Mouse (Mus musculus): ENCODE results near the gene Fyco1. TPM values are rescaled to one million over a fixed set of nuclear protein-coding genes. Genes with fewer than 3 reads are reported as not detected.

Fyco1 gene
- total RNA-seq (2021): 100 to 1,000 TPM; 273 to 277 TPM

DNA sequence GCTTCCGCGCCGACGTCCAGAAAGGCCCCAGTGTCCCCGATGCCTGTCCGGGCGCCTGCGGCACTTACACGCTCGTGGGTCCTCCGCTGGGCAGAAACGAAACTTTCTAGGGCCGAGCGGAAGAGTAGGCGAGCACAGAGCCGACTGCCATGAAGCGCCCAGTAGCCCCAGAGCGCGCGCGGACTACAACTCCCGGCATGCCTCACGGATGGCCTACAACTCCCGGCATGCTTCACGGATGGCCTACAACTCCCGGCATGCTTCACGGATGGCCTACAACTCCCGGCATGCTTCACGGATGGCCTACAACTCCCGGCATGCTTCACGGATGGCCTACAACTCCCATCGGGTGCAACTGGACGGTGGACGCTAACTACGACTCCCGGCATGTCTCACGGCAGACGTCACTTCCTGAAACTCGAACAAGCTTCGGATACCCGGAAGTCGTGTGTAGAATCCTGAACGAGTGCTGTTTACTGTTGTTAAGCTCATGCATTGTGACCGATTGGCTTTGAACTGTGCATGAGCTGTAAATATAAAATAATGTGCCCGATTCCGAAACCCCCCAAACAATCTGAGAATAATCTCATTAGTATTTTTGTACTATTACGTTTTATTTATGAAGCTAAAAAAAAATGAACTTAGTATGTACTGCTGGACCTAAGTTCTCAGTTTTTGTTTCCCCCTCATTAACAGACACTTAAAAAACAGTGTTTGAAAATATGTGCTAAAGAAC lies at the start of gene Fyco1:
TSS of gene Fyco1 (minus strand) at position 187 of the 736 bp plus-strand sequence.
- intact Hi-C loops (cut with DNase I): no loop called here

DNA sequence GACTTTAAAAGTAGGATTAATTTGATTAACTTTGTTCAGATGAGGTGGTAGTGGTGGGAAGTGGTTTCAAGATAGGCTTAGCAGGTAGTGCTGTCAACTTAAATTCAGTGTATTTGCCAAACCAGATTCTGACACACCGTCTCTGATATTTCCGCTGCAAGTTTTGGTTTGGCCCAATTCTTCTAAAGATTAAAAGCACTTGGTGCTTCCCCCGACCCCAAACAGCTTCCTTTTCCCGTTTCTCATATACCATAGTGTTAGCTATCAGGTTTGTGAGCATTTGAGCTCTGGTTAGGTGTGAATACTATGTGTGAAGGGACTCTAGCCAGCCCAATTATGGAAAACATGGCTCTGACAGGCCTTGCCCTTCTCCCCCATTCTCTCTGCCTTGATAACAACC lies 20.4 kb upstream of the Fyco1 start:
- DNase-seq: no peak
- intact Hi-C loops (cut with DNase I): no loop called here

More for the DNA sequence above, at the start of gene Fyco1:
- peak; percentile 93 for DNase-seq

DNA sequence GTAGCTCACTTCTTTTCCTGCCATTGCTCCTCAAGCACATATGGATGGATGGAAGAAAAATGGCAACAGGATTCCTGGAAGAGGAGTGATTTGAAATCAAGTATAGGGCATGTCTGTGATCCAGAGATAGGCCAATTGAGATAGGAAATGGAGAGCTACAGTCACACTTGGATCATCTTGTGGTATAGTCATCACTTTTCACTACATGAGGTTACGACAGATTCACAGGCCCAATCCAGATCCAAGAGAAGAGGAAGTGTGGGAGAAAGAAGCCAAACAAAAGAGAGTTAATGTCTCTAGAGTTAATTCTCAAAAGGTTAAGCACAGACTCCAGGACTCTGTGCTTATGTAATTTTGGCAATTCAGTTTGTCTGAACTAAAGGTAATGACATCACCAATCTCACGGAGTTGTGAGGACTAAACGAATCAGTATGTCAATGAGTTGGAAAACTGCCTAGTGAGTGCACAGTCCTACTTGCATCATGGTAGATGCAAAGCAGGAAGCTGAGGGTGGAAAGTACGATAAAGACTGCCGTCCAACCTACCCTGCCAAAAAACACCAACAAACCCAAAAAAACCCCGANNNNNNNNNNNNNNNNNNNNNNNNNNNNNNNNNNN lies 17.6 kb upstream of the Fyco1 start:
- DNase-seq: no peak
- intact Hi-C loops (cut with DNase I): no loop called here

DNA sequence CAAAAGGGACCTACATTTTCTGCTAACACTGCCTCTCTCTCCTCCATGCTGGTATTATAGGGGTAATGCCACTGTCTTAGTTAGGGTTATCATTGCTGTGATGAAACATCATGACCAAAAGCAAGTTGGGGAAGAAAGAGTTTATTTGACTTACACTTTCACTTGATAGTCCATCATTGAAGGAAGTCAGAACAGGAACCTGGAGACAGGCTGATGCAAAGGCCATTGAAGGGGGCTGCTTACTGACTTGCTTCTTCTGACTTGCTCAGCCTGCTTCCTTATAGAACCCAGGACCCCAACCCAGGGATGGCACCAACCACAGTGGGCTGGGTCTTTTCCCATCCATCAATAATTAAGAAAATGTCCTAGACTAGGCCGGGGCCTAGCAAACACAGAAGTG lies 11.9 kb upstream of the Fyco1 start:
- DNase-seq: no peak
- intact Hi-C loops (cut with DNase I): no loop called here

DNA sequence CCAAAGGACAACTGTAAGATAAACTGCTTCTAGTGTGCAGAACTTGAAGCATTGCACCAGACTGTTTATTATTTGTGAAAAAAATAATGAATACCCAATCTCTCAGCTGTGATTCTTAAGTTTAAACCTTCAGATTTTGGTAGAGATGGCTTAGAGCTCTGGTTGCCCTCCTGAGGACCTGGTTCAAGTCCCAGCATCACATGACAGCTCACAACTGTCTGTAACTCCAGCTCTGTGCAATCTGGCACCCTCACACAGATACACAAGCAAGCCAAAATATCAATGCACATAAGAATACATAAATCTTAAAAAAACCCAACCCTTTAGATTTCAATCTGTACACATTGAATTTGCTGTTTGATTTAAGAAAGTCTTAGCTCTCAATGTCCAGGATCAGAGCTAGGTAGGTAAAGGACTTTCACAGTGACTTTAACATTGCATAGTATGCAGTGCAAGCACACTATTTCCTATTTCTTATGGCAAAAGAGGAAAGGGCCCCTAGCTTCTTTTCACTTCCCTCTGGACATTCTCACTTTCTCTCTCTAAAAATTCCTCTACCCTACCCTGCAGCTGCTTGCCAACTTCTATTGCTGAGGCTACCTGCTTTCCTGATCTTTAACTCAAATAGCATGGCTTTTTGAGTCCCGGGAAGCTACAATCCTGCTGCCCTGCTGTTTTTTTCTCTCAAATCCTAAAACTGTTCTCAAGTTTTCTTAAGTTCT lies 11.4 kb upstream of the Fyco1 start:
- DNase-seq: no peak
- intact Hi-C loops (cut with DNase I): no loop called here

DNA sequence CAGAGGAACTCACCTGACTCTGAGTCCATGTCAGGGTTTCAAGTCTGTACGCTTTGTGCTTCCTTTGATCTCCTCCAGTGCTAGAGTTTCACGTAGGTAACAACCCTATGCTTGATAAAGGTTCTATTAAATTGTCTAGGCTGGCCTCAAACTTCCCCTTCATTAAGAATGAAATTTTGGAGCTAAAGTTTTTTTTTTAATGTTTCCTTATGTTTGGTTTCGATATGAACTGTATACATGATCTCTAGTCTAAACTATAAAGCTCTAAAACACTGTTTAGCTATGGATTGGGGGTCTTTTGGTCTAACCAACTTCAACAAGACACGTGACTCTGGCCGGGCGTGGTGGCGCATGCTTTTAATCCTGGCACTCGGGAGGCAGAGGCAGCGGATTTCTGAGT lies 10.2 kb upstream of the Fyco1 start, which contains the start of gene Xcr1:
TSS of gene Xcr1 (minus strand) at position 101 of the 400 bp plus-strand sequence.
- intact Hi-C loops (cut with DNase I): no loop called here
- DNase-seq: no peak

DNA sequence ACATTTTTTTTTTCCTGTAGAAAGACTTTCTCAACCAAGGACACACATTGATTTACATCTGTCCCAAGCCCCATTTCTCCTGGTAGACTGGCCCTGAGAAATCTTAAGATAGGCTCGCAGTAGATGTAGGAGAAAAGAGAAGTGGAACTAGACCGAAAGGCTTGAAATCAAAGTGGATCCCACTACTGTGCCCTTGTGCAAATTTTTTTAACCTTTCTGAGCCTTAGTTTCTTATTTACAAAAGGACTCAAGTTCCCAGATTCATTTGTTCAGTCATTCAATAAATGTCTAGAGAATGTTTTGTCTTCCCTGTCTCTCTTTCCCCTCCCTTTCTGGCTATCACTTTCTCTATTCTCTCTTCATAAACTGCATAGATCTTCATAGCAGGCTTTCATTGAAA lies 5.1 kb upstream of the Fyco1 start:
- intact Hi-C loops (cut with DNase I): no loop called here
- DNase-seq: no peak

DNA sequence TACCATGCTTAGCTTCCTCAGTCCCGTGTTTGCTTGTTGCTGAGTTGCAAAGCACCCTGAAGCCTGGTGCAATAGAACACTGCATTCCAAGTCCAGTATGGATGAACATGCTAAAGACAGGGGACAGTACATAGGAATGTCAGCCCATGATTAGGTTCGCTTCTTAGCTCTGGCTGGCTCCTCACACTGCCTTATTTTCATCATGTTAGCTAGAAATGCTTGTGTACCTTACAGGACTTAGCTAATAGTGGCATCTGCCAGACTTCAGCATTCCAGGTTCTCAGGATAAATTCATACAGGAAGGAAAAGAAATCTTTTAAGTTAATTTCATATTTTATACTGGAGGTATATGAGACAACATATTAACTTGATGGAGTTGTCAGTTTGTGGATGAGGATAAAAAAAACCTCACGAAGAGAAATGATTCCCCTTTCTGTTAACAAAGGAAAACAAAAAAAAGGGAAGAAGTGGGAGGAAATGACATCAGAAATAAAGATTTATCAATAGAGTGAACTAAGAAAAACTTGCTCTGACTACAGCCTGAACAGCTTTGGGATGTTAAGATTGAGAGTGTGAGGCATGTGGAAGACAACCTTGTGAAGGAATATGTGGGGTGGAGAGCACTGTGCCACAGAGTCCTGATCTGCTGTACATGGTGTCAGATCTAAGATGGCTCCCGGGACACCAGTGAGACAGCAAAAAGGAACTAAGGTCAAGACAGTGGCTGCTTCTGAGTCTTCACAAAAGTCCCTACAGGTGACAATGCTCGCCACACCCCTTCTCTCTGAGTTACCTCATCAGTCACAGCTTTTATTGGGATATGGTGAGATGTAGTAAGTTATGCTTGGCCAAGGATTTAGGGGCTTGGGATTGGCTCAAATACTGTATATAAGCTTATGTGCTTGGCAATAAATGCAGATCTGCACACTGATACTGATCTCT lies 1.0 kb upstream of the Fyco1 start:
- intact Hi-C loops (cut with DNase I): no loop called here
- DNase-seq: no peak

DNA sequence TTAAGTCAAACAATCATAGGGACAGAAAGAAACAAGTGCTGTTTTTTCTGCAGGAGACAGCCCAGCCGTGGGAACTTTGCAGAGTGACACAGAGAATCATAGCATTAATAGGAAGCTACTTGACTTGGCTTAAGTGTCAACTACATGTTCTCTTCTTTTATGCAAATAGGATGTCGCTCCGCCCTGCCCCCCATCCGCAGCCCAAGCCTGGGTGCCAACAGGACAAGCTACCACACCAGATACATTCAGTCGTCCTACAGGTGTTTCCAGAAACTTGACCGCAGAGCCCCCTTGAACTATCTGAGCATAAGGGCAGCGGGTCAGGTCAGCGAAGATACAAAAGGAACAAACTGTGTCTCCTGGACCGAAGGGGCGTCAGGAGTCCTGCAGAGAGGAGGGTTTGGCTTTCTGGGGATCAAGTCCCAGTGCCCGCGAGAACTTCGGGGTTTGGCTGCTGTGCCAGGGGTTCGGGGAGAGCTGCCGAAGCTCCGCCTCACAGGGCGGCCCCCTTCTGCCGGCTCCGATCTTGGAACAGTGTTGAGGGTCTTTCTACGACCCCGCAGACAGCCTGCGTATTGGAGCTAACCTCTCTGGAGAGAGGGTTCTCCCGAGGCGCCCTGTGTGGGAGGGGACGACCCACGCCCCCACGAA lies 512 bp downstream of the Fyco1 start:
- intact Hi-C loops (cut with DNase I): no loop called here
- peak in 1 of 2 experiments; percentile 62 for DNase-seq

DNA sequence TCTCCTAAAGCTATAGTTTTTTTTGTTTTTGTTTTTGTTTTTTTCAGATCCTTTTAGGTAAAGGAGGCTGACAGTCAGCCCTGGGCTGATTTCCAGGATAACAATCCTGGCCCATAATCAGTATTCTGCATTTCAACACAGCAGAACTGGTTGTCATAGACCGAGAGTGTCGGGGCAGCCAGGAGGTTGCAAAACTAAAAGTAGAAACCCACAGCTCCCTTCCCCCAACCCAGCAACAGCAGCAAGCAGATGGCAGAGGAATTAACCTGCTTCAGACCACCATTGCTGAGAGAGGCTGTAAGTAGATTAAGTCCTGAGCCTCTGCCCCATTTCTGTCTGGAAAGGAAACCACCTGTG lies 1.0 kb downstream of the Fyco1 start:
- intact Hi-C loops (cut with DNase I): no loop called here
- DNase-seq: peak; percentile 31 to 46

DNA sequence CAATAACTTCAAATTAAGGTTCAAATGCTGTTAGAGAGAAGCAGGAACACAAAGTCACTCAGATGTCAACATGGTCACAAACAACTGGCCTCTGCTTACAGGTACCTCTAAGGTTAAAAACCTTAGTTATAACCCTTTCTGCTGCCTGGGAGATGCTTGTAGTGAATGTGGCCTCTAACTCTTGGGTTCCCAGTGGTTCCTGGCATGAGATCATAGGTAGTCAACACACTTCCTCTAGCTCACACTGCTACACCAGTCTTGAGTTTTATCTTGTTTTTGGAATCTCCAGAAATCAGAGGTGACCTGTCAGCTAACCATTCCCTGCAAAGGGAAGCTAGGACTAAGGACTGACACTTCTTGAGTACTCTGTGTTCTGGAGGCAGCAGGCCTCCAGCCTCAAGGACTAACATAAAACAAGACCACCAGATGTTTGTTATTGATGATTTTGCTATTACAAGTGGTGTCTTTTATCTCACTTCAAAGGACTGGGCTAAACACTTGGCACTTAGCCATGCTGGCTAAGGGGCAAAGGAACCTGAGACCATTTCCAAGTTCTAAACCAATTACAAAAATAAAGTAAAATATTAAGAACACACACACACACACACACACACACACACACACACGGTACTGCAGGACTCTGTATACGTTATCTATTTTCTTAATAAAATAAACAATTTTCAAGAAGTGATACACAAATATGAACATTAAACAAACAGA lies 1.6 kb downstream of the Fyco1 start:
- intact Hi-C loops (cut with DNase I): loop anchor here (5.0 kb wide), 1 partner anchor 128 kb away; no protein-coding TSS in a partner anchor
- DNase-seq: peak in 1 of 2 experiments; percentile 19

DNA sequence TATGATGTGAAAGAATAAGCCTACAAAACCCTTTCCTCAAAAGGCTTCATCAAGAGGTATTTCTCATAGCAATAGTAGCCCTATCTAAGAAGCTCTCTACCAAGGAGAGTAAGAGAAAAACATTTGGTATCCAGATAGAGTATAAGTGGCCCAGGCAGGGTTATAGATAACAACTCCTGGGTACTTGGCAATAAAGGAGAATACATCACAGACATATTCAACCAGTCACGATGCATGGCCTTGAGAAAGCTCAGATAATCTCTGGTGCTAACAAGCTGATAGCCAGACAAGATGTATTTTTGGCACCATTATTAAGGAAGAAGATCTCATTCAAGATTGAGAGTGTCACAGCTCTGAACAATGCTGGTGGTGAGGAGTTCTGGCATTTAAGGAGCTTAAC lies 5.2 kb downstream of the Fyco1 start:
- DNase-seq: no peak
- intact Hi-C loops (cut with DNase I): loop anchor here (5.0 kb wide), 1 partner anchor 124 kb away; no protein-coding TSS in a partner anchor

DNA sequence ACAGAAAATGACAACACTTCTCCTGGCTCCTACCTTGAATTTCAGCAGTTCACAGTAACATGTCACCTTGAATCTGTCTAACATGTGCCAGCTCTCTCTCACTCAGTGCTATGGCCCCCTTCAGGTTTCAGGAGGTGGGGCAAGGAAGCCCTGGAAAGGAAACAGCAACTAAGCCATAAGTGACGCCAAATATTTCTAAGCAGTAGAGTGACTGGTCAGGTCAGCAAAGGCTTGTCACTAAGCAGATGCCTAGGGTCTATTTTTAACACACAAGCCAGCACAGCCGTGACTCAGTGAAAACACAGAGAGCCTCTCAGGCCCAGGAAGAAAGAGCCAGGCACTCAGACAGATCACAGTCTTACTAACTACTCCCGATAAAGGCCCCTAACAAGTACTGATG lies 6.6 kb downstream of the Fyco1 start:
- peak in 1 of 2 experiments; percentile 40 for DNase-seq
- intact Hi-C loops (cut with DNase I): loop anchor here (5.0 kb wide), 1 partner anchor 123 kb away; no protein-coding TSS in a partner anchor

DNA sequence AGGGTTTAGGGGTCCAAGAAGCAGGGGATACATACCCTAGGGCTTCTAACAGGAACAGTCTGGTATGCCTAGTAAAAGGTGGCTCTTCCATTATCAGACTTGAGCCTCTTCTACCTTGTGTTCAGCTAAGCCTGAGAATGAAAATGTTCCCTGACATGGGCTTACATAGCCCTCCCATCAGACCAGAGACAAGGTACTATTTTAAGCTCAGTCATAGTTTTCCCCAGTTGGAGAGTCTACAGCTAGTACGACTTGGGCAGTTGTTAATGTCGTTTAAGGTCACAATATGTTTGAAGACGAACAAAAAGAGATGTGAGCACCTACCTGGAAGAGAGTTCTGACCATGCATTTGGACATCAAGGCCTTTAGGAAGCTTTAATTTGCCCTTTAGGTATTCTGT lies 7.2 kb downstream of the Fyco1 start:
- intact Hi-C loops (cut with DNase I): no loop called here
- DNase-seq: peak in 1 of 2 experiments; percentile 17

DNA sequence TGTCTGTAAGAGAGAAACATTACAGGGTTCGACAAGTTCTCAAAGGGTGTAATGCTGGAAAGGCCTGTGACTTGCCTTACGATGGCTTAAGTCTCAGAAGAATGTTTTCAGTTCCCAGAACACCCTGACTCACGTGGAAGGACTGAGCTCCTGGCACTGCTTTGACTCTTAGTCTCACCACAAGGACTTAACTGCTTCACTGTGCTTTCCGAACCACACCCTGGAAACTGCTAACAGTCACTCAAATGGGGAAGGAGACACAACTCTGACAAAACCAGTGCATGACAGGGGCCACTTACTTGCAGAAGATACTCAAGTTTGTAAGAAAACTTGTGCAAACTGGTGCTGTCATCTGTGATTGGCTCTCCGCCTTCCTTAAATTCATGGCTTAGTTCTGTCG lies 11.5 kb downstream of the Fyco1 start:
- intact Hi-C loops (cut with DNase I): no loop called here
- DNase-seq: no peak

DNA sequence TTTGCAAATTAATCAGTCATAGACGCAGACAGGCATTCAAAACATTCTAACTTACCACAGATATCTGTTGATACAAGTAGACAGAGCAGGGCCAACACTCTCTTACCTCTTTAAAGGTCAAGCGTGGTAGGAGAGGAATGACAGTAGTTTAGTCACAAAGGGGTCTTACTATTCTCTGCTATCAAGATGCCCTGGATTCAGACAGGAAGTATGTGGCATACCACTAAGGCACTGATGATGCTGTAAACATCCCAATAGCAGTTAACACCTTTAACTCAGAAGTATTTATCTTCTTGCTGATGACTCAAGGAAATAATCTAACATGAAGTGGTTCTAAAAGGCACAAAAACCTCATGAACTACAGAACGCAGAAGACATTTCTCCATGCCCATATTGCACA lies 15.8 kb downstream of the Fyco1 start:
- intact Hi-C loops (cut with DNase I): no loop called here
- no peak for DNase-seq

DNA sequence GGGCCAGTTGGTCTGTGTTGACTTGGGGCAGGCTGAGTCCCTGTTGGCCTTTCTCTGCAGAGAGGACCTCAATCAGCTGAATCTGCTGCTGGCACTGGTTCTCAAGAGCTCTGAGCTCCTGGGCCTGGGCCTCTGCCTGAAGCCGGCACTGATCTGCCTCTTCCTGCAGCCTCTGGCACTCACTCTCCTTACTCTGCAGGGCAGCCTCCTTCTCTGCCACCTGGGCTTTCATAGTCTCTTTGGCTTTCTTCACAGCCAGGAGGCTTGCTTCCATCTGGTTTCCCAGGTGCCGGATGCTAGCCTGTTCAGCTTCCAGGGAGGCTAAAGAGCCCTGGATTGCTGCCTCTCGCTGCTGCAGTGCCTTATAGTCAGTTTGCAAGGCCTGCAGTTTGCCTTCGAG lies 22.8 kb downstream of the Fyco1 start:
- no peak for DNase-seq
- intact Hi-C loops (cut with DNase I): no loop called here

DNA sequence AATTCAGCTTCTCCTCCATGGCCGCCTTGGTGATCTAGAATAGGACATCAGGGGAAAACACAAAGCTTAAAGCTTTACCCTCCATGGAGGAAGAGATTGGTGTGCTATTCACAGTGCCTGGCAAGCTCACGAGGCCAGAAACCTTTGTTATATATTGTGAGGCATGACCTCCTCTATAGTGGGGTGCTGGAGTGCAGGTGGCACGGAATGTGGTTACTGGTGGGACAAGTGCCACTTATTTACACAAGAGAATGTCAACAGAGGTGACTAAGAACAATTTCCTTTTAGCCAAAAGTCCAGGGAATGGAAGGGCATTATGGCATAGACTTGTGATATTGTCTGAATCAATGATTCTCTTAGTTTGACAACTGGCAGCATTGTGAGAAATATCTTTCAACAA lies 25.1 kb downstream of the Fyco1 start:
- intact Hi-C loops (cut with DNase I): no loop called here
- no peak for DNase-seq

DNA sequence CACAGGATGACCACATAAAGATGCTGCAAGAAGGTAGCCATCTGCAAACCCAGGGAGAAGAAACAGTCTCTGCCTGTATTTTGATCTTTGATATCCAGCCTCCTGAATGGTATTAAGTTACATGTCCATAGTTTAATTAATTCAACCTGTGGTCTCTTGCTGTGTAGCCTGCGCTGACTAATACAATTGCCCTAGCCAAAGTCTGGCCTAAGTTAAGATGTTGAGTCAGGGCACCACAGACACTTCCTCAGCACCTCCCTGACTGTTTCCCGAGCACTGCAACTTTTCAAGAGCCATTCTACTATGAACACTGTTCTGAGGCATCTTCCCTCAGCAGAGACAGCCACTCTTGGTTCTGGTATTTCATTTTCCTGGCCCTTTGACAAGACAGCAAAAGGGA lies 33.1 kb downstream of the Fyco1 start:
- intact Hi-C loops (cut with DNase I): no loop called here
- DNase-seq: no peak

Data from heart, postnatal 36 days (tissue).